14 mouse cellular contexts compared by ENCODE assay signal in genomic region chr1:163607701-163608100, GRCm38 (mm10).
DNase-seq lines count a peak whose midpoint lies in the region; ATAC-seq lines count a peak whose summit lies in the region.
"Had no signal": no experiment of that assay in that cellular context is flagged by ENCODE, and none has a peak within 500 bp of the region (broad histone marks: within the 10 kb centered on the region; RNA-seq: fewer than 3 reads in every experiment).

No protein-coding gene starts in this region.

- H3K36me3 ChIP-seq in hindbrain, embryonic 16.5 days (ENCODE audit: control insufficient read depth, insufficient read depth, low read length) = no peaks in the 10 kb centered on the region
- no peaks in the 10 kb centered on the region for H3K36me3 ChIP-seq in hindbrain, embryonic 10.5 days
- no peaks in the 10 kb centered on the region for H3K36me3 ChIP-seq in embryonic facial prominence, embryonic 15.5 days
- no peaks in the 10 kb centered on the region for H3K36me3 ChIP-seq in midbrain, embryonic 13.5 days
- H3K36me3 ChIP-seq: heart, embryonic 13.5 days; lung, embryonic 15.5 days; neural tube, embryonic 13.5 days had no signal

- H3K27me3 ChIP-seq in hindbrain, embryonic 16.5 days (replicated peaks; ENCODE audit: control insufficient read depth, insufficient read depth, low read length) = no peaks in the 10 kb centered on the region
- no peaks in the 10 kb centered on the region for H3K27me3 ChIP-seq in hindbrain, embryonic 10.5 days (ENCODE audit: insufficient read depth, poor library complexity, severe bottlenecking)
- no peaks in the 10 kb centered on the region for H3K27me3 ChIP-seq in embryonic facial prominence, embryonic 15.5 days
- no peaks in the 10 kb centered on the region for H3K27me3 ChIP-seq in midbrain, embryonic 13.5 days
- H3K27me3 ChIP-seq: heart, embryonic 13.5 days; lung, embryonic 15.5 days; neural tube, embryonic 13.5 days had no signal

- 0 out of 2 replicates have a peak, but pooled peaks have one; percentile 9 for ATAC-seq in hindbrain, embryonic 16.5 days
- peak; percentile 70 for ATAC-seq in embryonic facial prominence, embryonic 15.5 days (ENCODE audit: insufficient number of reproducible peaks, low FRiP score, low TSS enrichment, low read depth)
- no peak for ATAC-seq in midbrain, embryonic 13.5 days
- no peak for ATAC-seq in megakaryocyte, adult 5-6 weeks (ENCODE audit: poor library complexity, severe bottlenecking)
- ATAC-seq: forebrain, embryonic 14.5 days; midbrain, embryonic 16.5 days had no signal

- H3K27ac ChIP-seq in hindbrain, embryonic 16.5 days (ENCODE audit: low read depth, low read length) = no peak overlapping the region
- no peak overlapping the region for H3K27ac ChIP-seq in hindbrain, embryonic 10.5 days
- H3K27ac ChIP-seq in embryonic facial prominence, embryonic 15.5 days (replicated peaks) = peak overlapping the region; percentile 31; the same call in 1 of the 2 replicates
- no peak overlapping the region for H3K27ac ChIP-seq in midbrain, embryonic 13.5 days
- H3K27ac ChIP-seq: heart, embryonic 13.5 days; lung, embryonic 15.5 days; neural tube, embryonic 13.5 days had no signal

- no peak for DNase-seq in hindbrain, embryonic 10.5 days (ENCODE audit: low spot score)
- peak; percentile 33 for DNase-seq in 3T3-L1 (ENCODE audit: low read depth, low spot score)
- peak; percentile 26 to 35 for DNase-seq in heart, postnatal 10 days
- DNase-seq: cerebellum, adult 2 months; thymus, postnatal 25 days had no signal

- H3K9me3 ChIP-seq in hindbrain, embryonic 16.5 days (ENCODE audit: control insufficient read depth, low read length) = no peaks in the 10 kb centered on the region
- no peaks in the 10 kb centered on the region for H3K9me3 ChIP-seq in hindbrain, embryonic 10.5 days
- no peaks in the 10 kb centered on the region for H3K9me3 ChIP-seq in embryonic facial prominence, embryonic 15.5 days (replicated peaks)
- H3K9me3 ChIP-seq in midbrain, embryonic 13.5 days = no peaks in the 10 kb centered on the region
- H3K9me3 ChIP-seq: heart, embryonic 13.5 days; lung, embryonic 15.5 days; neural tube, embryonic 13.5 days had no signal

- H3K4me3 ChIP-seq in hindbrain, embryonic 16.5 days (ENCODE audit: low read length) = no peak overlapping the region
- H3K4me3 ChIP-seq in hindbrain, embryonic 10.5 days = no peak overlapping the region
- H3K4me3 ChIP-seq in embryonic facial prominence, embryonic 15.5 days (replicated peaks) = no peak overlapping the region
- no peak overlapping the region for H3K4me3 ChIP-seq in midbrain, embryonic 13.5 days (replicated peaks)
- H3K4me3 ChIP-seq: heart, embryonic 13.5 days; lung, embryonic 15.5 days; neural tube, embryonic 13.5 days had no signal

- H3K4me1 ChIP-seq in hindbrain, embryonic 16.5 days (ENCODE audit: control insufficient read depth, insufficient read depth, low read depth, low read length) = no peaks in the 10 kb centered on the region
- no peaks in the 10 kb centered on the region for H3K4me1 ChIP-seq in hindbrain, embryonic 10.5 days (replicated peaks)
- H3K4me1 ChIP-seq in embryonic facial prominence, embryonic 15.5 days = 0 out of 2 replicates have a peak, but pooled peaks cover 6% of the 10 kb centered on the region
- H3K4me1 ChIP-seq in midbrain, embryonic 13.5 days (replicated peaks) = no peaks in the 10 kb centered on the region
- H3K4me1 ChIP-seq: heart, embryonic 13.5 days; lung, embryonic 15.5 days; neural tube, embryonic 13.5 days had no signal

- WGBS in hindbrain, embryonic 16.5 days = 54% methylated on average over 5 of the region's 5 CpGs
- WGBS in hindbrain, embryonic 10.5 days = 76% methylated on average over 5 of the region's 5 CpGs
- 45% methylated on average over 5 of the region's 5 CpGs for WGBS in embryonic facial prominence, embryonic 15.5 days
- 68% methylated on average over 5 of the region's 5 CpGs for WGBS in midbrain, embryonic 13.5 days

- intact Hi-C loops in heart, postnatal 10 days (cut with DNase I) = no loop called here

- no peak overlapping the region for H3K4me2 ChIP-seq in hindbrain, embryonic 16.5 days (ENCODE audit: low read length)
- H3K4me2 ChIP-seq in embryonic facial prominence, embryonic 15.5 days (replicated peaks) = no peak overlapping the region
- H3K4me2 ChIP-seq in midbrain, embryonic 13.5 days (replicated peaks) = no peak overlapping the region
- H3K4me2 ChIP-seq: heart, embryonic 13.5 days; lung, embryonic 15.5 days; neural tube, embryonic 13.5 days had no signal

- no peak overlapping the region for H3K9ac ChIP-seq in hindbrain, embryonic 16.5 days (ENCODE audit: low read depth, low read length)
- no peak overlapping the region for H3K9ac ChIP-seq in embryonic facial prominence, embryonic 15.5 days
- no peak overlapping the region for H3K9ac ChIP-seq in midbrain, embryonic 13.5 days (replicated peaks)
- H3K9ac ChIP-seq: heart, embryonic 13.5 days; lung, embryonic 15.5 days; neural tube, embryonic 13.5 days had no signal

Comparison
In these comparisons a context has a peak if more than half of its experiments do, and no peak if none do; other contexts are left out.
1. ATAC-seq: peak in hindbrain, embryonic 16.5 days (single experiment) and embryonic facial prominence, embryonic 15.5 days (single experiment); none in midbrain, embryonic 13.5 days (single experiment) and megakaryocyte, adult 5-6 weeks (single experiment).